Mouse (Mus musculus): Measurements from ENCODE around the gene Bnip2. TPM values are rescaled to one million over a fixed set of nuclear protein-coding genes. Genes with fewer than 3 reads are reported as not detected.
"Not testable (repeated sequence)": the region's sequence is repeated elsewhere in the genome, so short reads cannot be mapped to it uniquely, and the experiment has no call there.

Gene Bnip2
- polyA plus RNA-seq, 1 experiment from 2014 or later: 101 TPM

GRCm38 (mm10) chr9:70012408-70012901 is 23.2 kb downstream of the Bnip2 start, which contains the start of gene Gtf2a2:
Gene Gtf2a2 (plus strand): TSS chr9:70012550.
- peak; percentile 96 for ATAC-seq (replicated peaks; ENCODE audit: low FRiP score)
- H3K36me3 ChIP-seq: peaks cover 53% of the 10 kb centered on the region
- H3K27ac ChIP-seq: peak within 1 kb of the TSS; percentile 94
- H3K4me3 ChIP-seq (replicated peaks): peak within 1 kb of the TSS; percentile 82
- under 1% methylated on average over 55 of the region's 57 CpGs for WGBS
- H3K9me3 ChIP-seq (replicated peaks): no peaks in the 10 kb centered on the region
- peaks cover 25% of the 10 kb centered on the region for H3K4me1 ChIP-seq
- H3K27me3 ChIP-seq: no peaks in the 10 kb centered on the region
- peak within 1 kb of the TSS; percentile 90 for H3K9ac ChIP-seq
- H3K4me2 ChIP-seq: peak within 1 kb of the TSS; percentile 61

GRCm38 (mm10) chr9:70015632-70016031 is 26.4 kb downstream of the Bnip2 start:
- Histone ChIP-seq H3K9me3 (replicated peaks) (no peaks in the 10 kb centered on the region), H3K36me3 (peaks cover 39% of the 10 kb centered on the region), H3K4me2 (no peak overlapping the region), H3K27me3 (no peaks in the 10 kb centered on the region), H3K27ac (no peak overlapping the region), H3K4me3 (replicated peaks) (no peak overlapping the region), H3K9ac (no peak overlapping the region), H3K4me1 (peaks cover 25% of the 10 kb centered on the region)
- ATAC-seq (replicated peaks; ENCODE audit: low FRiP score): no peak
- whole genome bisulfite sequencing: 90% methylated on average over 2 of the region's 2 CpGs

GRCm38 (mm10) chr9:70018879-70019278 is 29.6 kb downstream of the Bnip2 start:
- no peak overlapping the region for H3K9ac ChIP-seq
- H3K4me2 ChIP-seq: no peak overlapping the region
- no peaks in the 10 kb centered on the region for H3K9me3 ChIP-seq (replicated peaks)
- ATAC-seq (replicated peaks; ENCODE audit: low FRiP score): no peak
- H3K4me3 ChIP-seq (replicated peaks): no peak overlapping the region
- H3K4me1 ChIP-seq: peaks cover 12% of the 10 kb centered on the region
- peaks cover 54% of the 10 kb centered on the region for H3K36me3 ChIP-seq
- no peaks in the 10 kb centered on the region for H3K27me3 ChIP-seq
- no peak overlapping the region for H3K27ac ChIP-seq

GRCm38 (mm10) chr9:70021610-70022009 is 32.3 kb downstream of the Bnip2 start:
- WGBS: 71% methylated on average over 1 of the region's 1 CpGs
- no peak overlapping the region for H3K4me3 ChIP-seq (replicated peaks)
- no peak for ATAC-seq (replicated peaks; ENCODE audit: low FRiP score)
- H3K4me2 ChIP-seq: no peak overlapping the region
- no peak overlapping the region for H3K9ac ChIP-seq
- no peaks in the 10 kb centered on the region for H3K4me1 ChIP-seq
- no peak overlapping the region for H3K27ac ChIP-seq
- H3K9me3 ChIP-seq (replicated peaks): no peaks in the 10 kb centered on the region
- peaks cover 44% of the 10 kb centered on the region for H3K36me3 ChIP-seq
- no peaks in the 10 kb centered on the region for H3K27me3 ChIP-seq

GRCm38 (mm10) chr9:70022083-70022482 is 32.8 kb downstream of the Bnip2 start:
- H3K27me3 ChIP-seq: no peaks in the 10 kb centered on the region
- no peak for ATAC-seq (replicated peaks; ENCODE audit: low FRiP score)
- no peaks in the 10 kb centered on the region for H3K9me3 ChIP-seq (replicated peaks)
- H3K27ac ChIP-seq: no peak overlapping the region
- 91% methylated on average over 4 of the region's 4 CpGs for WGBS
- no peak overlapping the region for H3K4me3 ChIP-seq (replicated peaks)
- no peak overlapping the region for H3K4me2 ChIP-seq
- H3K9ac ChIP-seq: no peak overlapping the region
- H3K4me1 ChIP-seq: no peaks in the 10 kb centered on the region
- peaks cover 40% of the 10 kb centered on the region for H3K36me3 ChIP-seq

- not testable (repeated sequence) for H3K9ac ChIP-seq; H3K4me3 ChIP-seq (replicated peaks); H3K27me3 ChIP-seq; H3K27ac ChIP-seq; H3K4me2 ChIP-seq; ATAC-seq (replicated peaks; ENCODE audit: low FRiP score); H3K4me1 ChIP-seq; H3K9me3 ChIP-seq (replicated peaks)
- H3K36me3 ChIP-seq: peaks cover 36% of the 10 kb centered on the region
- whole genome bisulfite sequencing: 61% methylated on average over 1 of the region's 1 CpGs
Observed at GRCm38 (mm10) chr9:70023615-70024014, 34.3 kb downstream of the Bnip2 start.

GRCm38 (mm10) chr9:70024648-70025047 is 35.4 kb downstream of the Bnip2 start:
- ATAC-seq (replicated peaks; ENCODE audit: low FRiP score): no peak
- H3K27me3 ChIP-seq: no peaks in the 10 kb centered on the region
- no peak overlapping the region for H3K4me3 ChIP-seq (replicated peaks)
- no peak overlapping the region for H3K9ac ChIP-seq
- H3K36me3 ChIP-seq: peaks cover 29% of the 10 kb centered on the region
- H3K4me2 ChIP-seq: no peak overlapping the region
- H3K27ac ChIP-seq: no peak overlapping the region
- no peaks in the 10 kb centered on the region for H3K4me1 ChIP-seq
- H3K9me3 ChIP-seq (replicated peaks): no peaks in the 10 kb centered on the region

- Histone ChIP-seq H3K4me2 (no peak overlapping the region), H3K9me3 (replicated peaks) (no peaks in the 10 kb centered on the region), H3K9ac (no peak overlapping the region), H3K4me1 (no peaks in the 10 kb centered on the region), H3K27me3 (no peaks in the 10 kb centered on the region), H3K27ac (no peak overlapping the region), H3K4me3 (replicated peaks) (no peak overlapping the region), H3K36me3 (peaks cover 22% of the 10 kb centered on the region; the same call in 1 of the 2 replicates)
- WGBS: 91% methylated on average over 2 of the region's 2 CpGs
- no peak for ATAC-seq (replicated peaks; ENCODE audit: low FRiP score)
Observed at GRCm38 (mm10) chr9:70025365-70026012, 36.2 kb downstream of the Bnip2 start.

- Histone ChIP-seq H3K4me3 (replicated peaks) (no peak overlapping the region), H3K27me3 (no peaks in the 10 kb centered on the region), H3K9ac (no peak overlapping the region), H3K27ac (peak overlapping the region; percentile 80), H3K4me2 (no peak overlapping the region), H3K4me1 (peaks cover 33% of the 10 kb centered on the region), H3K9me3 (replicated peaks) (no peaks in the 10 kb centered on the region), H3K36me3 (no peaks in the 10 kb centered on the region)
- no peak for ATAC-seq (replicated peaks; ENCODE audit: low FRiP score)
- WGBS: 93% methylated on average over 1 of the region's 1 CpGs
Observed at GRCm38 (mm10) chr9:70032167-70032566, 42.9 kb downstream of the Bnip2 start.

GRCm38 (mm10) chr9:70033056-70033455 is 43.8 kb downstream of the Bnip2 start:
- H3K9ac ChIP-seq: no peak overlapping the region
- ATAC-seq (replicated peaks; ENCODE audit: low FRiP score): no peak
- H3K27ac ChIP-seq: peak overlapping the region; percentile 80
- peak overlapping the region; percentile 14; the same call in 1 of the 2 replicates for H3K4me2 ChIP-seq
- no peaks in the 10 kb centered on the region for H3K36me3 ChIP-seq
- H3K9me3 ChIP-seq (replicated peaks): no peaks in the 10 kb centered on the region
- H3K27me3 ChIP-seq: no peaks in the 10 kb centered on the region
- 56% methylated on average over 9 of the region's 9 CpGs for WGBS
- no peak overlapping the region for H3K4me3 ChIP-seq (replicated peaks)
- H3K4me1 ChIP-seq: peaks cover 33% of the 10 kb centered on the region

- no peak overlapping the region for H3K4me2 ChIP-seq
- 91% methylated on average over 7 of the region's 7 CpGs for WGBS
- peaks cover 33% of the 10 kb centered on the region for H3K4me1 ChIP-seq
- H3K9ac ChIP-seq: no peak overlapping the region
- no peak for ATAC-seq (replicated peaks; ENCODE audit: low FRiP score)
- no peak overlapping the region for H3K4me3 ChIP-seq (replicated peaks)
- H3K27ac ChIP-seq: peak overlapping the region; percentile 59
- H3K36me3 ChIP-seq: no peaks in the 10 kb centered on the region
- no peaks in the 10 kb centered on the region for H3K27me3 ChIP-seq
- no peaks in the 10 kb centered on the region for H3K9me3 ChIP-seq (replicated peaks)
Observed at GRCm38 (mm10) chr9:70034702-70035101, 45.4 kb downstream of the Bnip2 start.

GRCm38 (mm10) chr9:70036646-70037045 is 47.4 kb downstream of the Bnip2 start:
- no peak overlapping the region for H3K9ac ChIP-seq
- H3K27me3 ChIP-seq: no peaks in the 10 kb centered on the region
- peaks cover 32% of the 10 kb centered on the region for H3K4me1 ChIP-seq
- H3K4me2 ChIP-seq: no peak overlapping the region
- no peaks in the 10 kb centered on the region for H3K9me3 ChIP-seq (replicated peaks)
- no peak overlapping the region for H3K4me3 ChIP-seq (replicated peaks)
- 64% methylated on average over 4 of the region's 4 CpGs for WGBS
- H3K36me3 ChIP-seq: no peaks in the 10 kb centered on the region
- no peak overlapping the region for H3K27ac ChIP-seq
- no peak for ATAC-seq (replicated peaks; ENCODE audit: low FRiP score)

- no peaks in the 10 kb centered on the region for H3K9me3 ChIP-seq (replicated peaks)
- H3K4me3 ChIP-seq (replicated peaks): no peak within 1 kb of the TSS
- ATAC-seq (replicated peaks; ENCODE audit: low FRiP score): no peak
- H3K4me1 ChIP-seq: peaks cover 20% of the 10 kb centered on the region
- no peak within 1 kb of the TSS for H3K4me2 ChIP-seq
- 82% methylated on average over 7 of the region's 7 CpGs for WGBS
- no peaks in the 10 kb centered on the region for H3K36me3 ChIP-seq
- no peak within 1 kb of the TSS for H3K27ac ChIP-seq
- H3K9ac ChIP-seq: no peak within 1 kb of the TSS
- no peaks in the 10 kb centered on the region for H3K27me3 ChIP-seq
Observed at GRCm38 (mm10) chr9:70037988-70038387, 48.7 kb downstream of the Bnip2 start, which contains the start of gene Gcnt3. Gene Gcnt3 (minus strand): TSS chr9:70038088.

All from kidney, embryonic 15.5 days (tissue).